Mouse (Mus musculus) frontal cortex, postnatal 36 days (tissue): ENCODE results near the gene Zbtb4.

Source experiments
- DNase-seq, 2 experiments: peaks; one replicate each; pipeline ENCODE4 v3.0.0; 2022; ENCODE audit warnings: low spot score in 2 of 2

Gene Zbtb4

GRCm38 (mm10) chr11:69800392-69801197, 34.9 kb downstream of the Zbtb4 start:
- no peak for DNase-seq

GRCm38 (mm10) chr11:69801379-69801977, 35.8 kb downstream of the Zbtb4 start, which contains the start of gene Fgf11:
TSS of gene Fgf11 (minus strand) at chr11:69801857.
- DNase-seq: no peak

GRCm38 (mm10) chr11:69802648-69803105, 37.0 kb downstream of the Zbtb4 start:
- DNase-seq: peak; percentile 65 to 86

- no peak for DNase-seq
Observed at GRCm38 (mm10) chr11:69803328-69803727, 37.6 kb downstream of the Zbtb4 start.

GRCm38 (mm10) chr11:69803786-69804651, 38.3 kb downstream of the Zbtb4 start:
- DNase-seq: peak; percentile 64 to 75

- no peak for DNase-seq
Observed at GRCm38 (mm10) chr11:69804652-69804940, 38.9 kb downstream of the Zbtb4 start.

- no peak for DNase-seq
Observed at GRCm38 (mm10) chr11:69804972-69805909, 39.5 kb downstream of the Zbtb4 start, which contains the start of gene Tmem102. TSS of gene Tmem102 (minus strand) at chr11:69805624.

GRCm38 (mm10) chr11:69806378-69806777, 40.7 kb downstream of the Zbtb4 start:
- DNase-seq: no peak

- no peak for DNase-seq
Observed at GRCm38 (mm10) chr11:69807641-69808040, 41.9 kb downstream of the Zbtb4 start.

GRCm38 (mm10) chr11:69810280-69810679, 44.6 kb downstream of the Zbtb4 start:
- no peak for DNase-seq

GRCm38 (mm10) chr11:69815155-69815554, 49.4 kb downstream of the Zbtb4 start, which contains the start of gene Gm39566:
TSS of gene Gm39566 (minus strand) at chr11:69815298.
- no peak for DNase-seq

- DNase-seq: no peak
Observed at GRCm38 (mm10) chr11:69816520-69816919, 50.8 kb downstream of the Zbtb4 start.

GRCm38 (mm10) chr11:69818365-69818764, 52.7 kb downstream of the Zbtb4 start, which contains the start of gene Spem2:
TSS of gene Spem2 (minus strand) at chr11:69818465.
- no peak for DNase-seq

- no peak for DNase-seq
Observed at GRCm38 (mm10) chr11:69818871-69819270, 53.2 kb downstream of the Zbtb4 start.

- DNase-seq: no peak
Observed at GRCm38 (mm10) chr11:69822080-69822479, 56.4 kb downstream of the Zbtb4 start, which contains the start of gene Spem1. TSS of gene Spem1 (minus strand) at chr11:69822180.

- no peak for DNase-seq
Observed at GRCm38 (mm10) chr11:69823456-69823855, 57.7 kb downstream of the Zbtb4 start.

- DNase-seq: no peak
Observed at GRCm38 (mm10) chr11:69828832-69829231, 63.1 kb downstream of the Zbtb4 start.

- DNase-seq: no peak
Observed at GRCm38 (mm10) chr11:69833554-69833953, 67.8 kb downstream of the Zbtb4 start.
